Comparison of ENCODE assay signal across 13 mouse cellular contexts in the genomic region with DNA sequence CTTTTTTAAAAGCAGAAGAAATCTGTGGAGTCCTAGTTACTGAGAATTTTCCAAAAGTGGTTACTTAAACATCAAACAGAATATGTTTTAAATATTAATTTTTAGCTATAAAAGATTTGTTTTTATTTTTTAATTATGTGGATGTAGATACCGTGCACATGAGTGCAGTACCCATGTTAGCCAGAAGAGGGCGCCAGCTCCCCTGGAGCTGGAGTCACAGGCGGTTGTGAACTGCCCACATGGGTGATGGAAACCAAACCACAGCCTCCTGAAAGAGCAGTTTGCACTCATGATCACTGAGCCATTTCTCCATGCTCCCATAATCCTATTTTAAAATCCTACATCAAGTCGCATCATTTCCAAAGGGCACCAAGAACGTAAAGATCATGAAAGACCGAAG. TPM values are rescaled to one million over a fixed set of nuclear protein-coding genes. Genes with fewer than 3 reads are reported as not detected.
DNase-seq lines count a peak whose midpoint lies in the region; ATAC-seq and TF ChIP-seq lines count a peak whose summit lies in the region.
"Had no signal": no experiment of that assay in that cellular context is flagged by ENCODE, and none has a peak within 500 bp of the region (broad histone marks: within the 10 kb centered on the region; RNA-seq: fewer than 3 reads in every experiment).

No protein-coding gene starts in this region.

- peak; percentile 74 for TF ChIP-seq CTCF in layer of hippocampus, adult 2 months (conservative IDR thresholded peaks at IDR 0.05)
- TF ChIP-seq CTCF in embryonic fibroblast, embryonic 13.5 days (IDR thresholded peaks at IDR 0.05; ENCODE audit: borderline replicate concordance, insufficient read depth, low read length), result peak; percentile 30; the same call in 1 of the 2 replicates

- H3K27me3 ChIP-seq in heart, embryonic 12.5 days (replicated peaks), result peaks cover 57% of the 10 kb centered on the region

- no peaks in the 10 kb centered on the region for H3K36me3 ChIP-seq in heart, embryonic 12.5 days
- H3K36me3 ChIP-seq: forebrain, embryonic 12.5 days; liver, embryonic 15.5 days; midbrain, embryonic 13.5 days had no signal

- no peak overlapping the region for H3K4me2 ChIP-seq in heart, embryonic 12.5 days
- H3K4me2 ChIP-seq: forebrain, embryonic 12.5 days; liver, embryonic 15.5 days; midbrain, embryonic 13.5 days had no signal

- H3K27ac ChIP-seq in layer of hippocampus, adult 2 months, result no peak overlapping the region
- no peak overlapping the region for H3K27ac ChIP-seq in embryonic fibroblast, embryonic 13.5 days (ENCODE audit: insufficient read depth, low read length)
- H3K27ac ChIP-seq in heart, embryonic 12.5 days (ENCODE audit: poor library complexity, severe bottlenecking), result no peak overlapping the region
- H3K27ac ChIP-seq: forebrain, embryonic 12.5 days; liver, embryonic 15.5 days; midbrain, embryonic 13.5 days had no signal

- no peaks in the 10 kb centered on the region for H3K4me1 ChIP-seq in embryonic fibroblast, embryonic 13.5 days (ENCODE audit: control insufficient read depth, insufficient read depth, low read length)
- peaks cover 9% of the 10 kb centered on the region; the same call in 1 of the 2 replicates for H3K4me1 ChIP-seq in heart, embryonic 12.5 days (replicated peaks)
- H3K4me1 ChIP-seq: liver, embryonic 15.5 days had no signal

- H3K9me3 ChIP-seq in heart, embryonic 12.5 days (replicated peaks), result peaks cover 6% of the 10 kb centered on the region; the same call in 1 of the 2 replicates
- H3K9me3 ChIP-seq: midbrain, embryonic 13.5 days had no signal

- 65% methylated on average over 6 of the region's 6 CpGs for WGBS in heart, embryonic 12.5 days

- ATAC-seq in heart, embryonic 12.5 days (ENCODE audit: insufficient number of reproducible peaks, low FRiP score), result no peak
- ATAC-seq: midbrain, embryonic 13.5 days had no signal

- no peak overlapping the region for H3K4me3 ChIP-seq in layer of hippocampus, adult 2 months
- H3K4me3 ChIP-seq in embryonic fibroblast, embryonic 13.5 days (ENCODE audit: insufficient read depth, low read length), result no peak overlapping the region
- no peak overlapping the region for H3K4me3 ChIP-seq in heart, embryonic 12.5 days
- H3K4me3 ChIP-seq: forebrain, embryonic 12.5 days; liver, embryonic 15.5 days; midbrain, embryonic 13.5 days had no signal

- H3K9ac ChIP-seq in heart, embryonic 12.5 days, result no peak overlapping the region
- H3K9ac ChIP-seq: forebrain, embryonic 12.5 days; liver, embryonic 15.5 days; midbrain, embryonic 13.5 days had no signal

- no peak for DNase-seq in layer of hippocampus, adult 2 months (ENCODE audit: low spot score in 2 of 2)
- DNase-seq in layer of hippocampus, adult 9-10 months (ENCODE audit: low spot score), result no peak
- peak; percentile 54 for DNase-seq in A20 (ENCODE audit: low read depth, low spot score)
- DNase-seq in ES-CJ7 (ENCODE audit: low read depth, low spot score), result peak; percentile 45
- DNase-seq in right cerebral cortex, adult 18-20 months, result no peak
- no peak for DNase-seq in ovary, postnatal 10 days (ENCODE audit: low spot score)
- DNase-seq: kidney, adult 18-20 months had no signal

- TF ChIP-seq POLR2A in embryonic fibroblast, embryonic 13.5 days (IDR thresholded peaks at IDR 0.05; ENCODE audit: low read depth, low read length), result no peak

RNA-seq across cellular contexts. Expression of gene Rab37, which starts 1.4 kb away (rescaled TPM):
- total RNA-seq in layer of hippocampus, adult 2 months (2021), result 1 to 10 TPM; 3.3 to 3.4 TPM
- 0.32 and 0.35 TPM in 2 replicates for polyA plus RNA-seq in embryonic fibroblast, embryonic 13.5 days (2011; ENCODE audit: insufficient read length, low read depth, missing spikeins)
- 1.8 TPM in 2 replicates for polyA plus RNA-seq in heart, embryonic 12.5 days (2016; fragmentation: Nextera tagmentation; extraction: Ambion mirVana)

RNA-seq across cellular contexts. Expression of gene Cd300e, which starts 27.9 kb away (rescaled TPM):
- under 1 TPM in 1 of 2 experiments, not detected in 1; 0.18 TPM for total RNA-seq in layer of hippocampus, adult 2 months (2021)
- not detected in 2 replicates for polyA plus RNA-seq in embryonic fibroblast, embryonic 13.5 days (2011; ENCODE audit: insufficient read length, low read depth, missing spikeins)
- polyA plus RNA-seq in heart, embryonic 12.5 days (2016; fragmentation: Nextera tagmentation; extraction: Ambion mirVana), result not detected in 2 replicates
- polyA plus RNA-seq: forebrain, embryonic 12.5 days; midbrain, embryonic 13.5 days had no signal

RNA-seq across cellular contexts. Expression of gene Cd300ld3, which starts 41.6 kb away (rescaled TPM):
- total RNA-seq in layer of hippocampus, adult 2 months (2021), result under 1 TPM in 1 of 2 experiments, not detected in 1; 0.87 TPM
- 1.2 TPM in 1 of 2 replicates, not detected in the other for polyA plus RNA-seq in embryonic fibroblast, embryonic 13.5 days (2011; ENCODE audit: insufficient read length, low read depth, missing spikeins)
- polyA plus RNA-seq in heart, embryonic 12.5 days (2016; fragmentation: Nextera tagmentation; extraction: Ambion mirVana), result not detected in 2 replicates
- polyA plus RNA-seq: forebrain, embryonic 12.5 days; liver, embryonic 15.5 days; midbrain, embryonic 13.5 days had no signal

RNA-seq across cellular contexts. Expression of gene Cd300lf, which starts 43.9 kb away (rescaled TPM):
- total RNA-seq in layer of hippocampus, adult 2 months (2021), result under 1 TPM; 0.38 to 0.49 TPM
- polyA plus RNA-seq in embryonic fibroblast, embryonic 13.5 days (2011; ENCODE audit: insufficient read length, low read depth, missing spikeins), result 0.81 TPM in 1 of 2 replicates, not detected in the other
- 0.09 and 0.10 TPM in 2 replicates for polyA plus RNA-seq in heart, embryonic 12.5 days (2016; fragmentation: Nextera tagmentation; extraction: Ambion mirVana)

RNA-seq across cellular contexts. Expression of gene Cd300ld5, which starts 52.3 kb away (rescaled TPM):
- 1 to 10 TPM in 1 of 2 experiments, under 1 TPM in 1; 0.87 to 1.0 TPM for total RNA-seq in layer of hippocampus, adult 2 months (2021)
- not detected in 2 replicates for polyA plus RNA-seq in embryonic fibroblast, embryonic 13.5 days (2011; ENCODE audit: insufficient read length, low read depth, missing spikeins)
- polyA plus RNA-seq in heart, embryonic 12.5 days (2016; fragmentation: Nextera tagmentation; extraction: Ambion mirVana), result not detected in 2 replicates
- total RNA-seq: neutrophil, adult 5-6 weeks had no signal
- polyA plus RNA-seq: forebrain, embryonic 12.5 days; liver, embryonic 15.5 days; midbrain, embryonic 13.5 days had no signal

Comparison
In these comparisons a context has a peak if more than half of its experiments do, and no peak if none do; other contexts are left out.
1. DNase-seq: peak in A20 (single experiment) and ES-CJ7 (single experiment); none in layer of hippocampus, adult 2 months (0 of 2), layer of hippocampus, adult 9-10 months (single experiment), right cerebral cortex, adult 18-20 months (single experiment) and ovary, postnatal 10 days (single experiment).